Mouse (Mus musculus) olfactory bulb, adult 2 months (tissue): ENCODE data around the gene Ascl3. TPM values are rescaled to one million over a fixed set of nuclear protein-coding genes. Genes with fewer than 3 reads are reported as not detected.

Experiments
- H3K27ac ChIP-seq: fragments of 200-500 bp; 2 replicates; pipeline ENCODE4 v1.5.1; 2012; ENCODE audit warnings: low read depth, low read length; ENCODE audit not compliant: insufficient read depth
- H3K4me1 ChIP-seq: fragments of 200-500 bp; 2 replicates; pipeline ENCODE4 v1.6.1; 2012; ENCODE audit warnings: low read length; ENCODE audit not compliant: control insufficient read depth, insufficient read depth
- H3K4me3 ChIP-seq: fragments of 200-500 bp; 2 replicates; pipeline ENCODE4 v1.5.1; 2012; ENCODE audit warnings: mild to moderate bottlenecking, low read depth, low read length, moderate library complexity; ENCODE audit not compliant: insufficient read depth
- CTCF ChIP-seq: fragments of 200-500 bp; IDR thresholded peaks from 2 replicates; pipeline ENCODE4 v1.5.1; 2012; ENCODE audit warnings: low read depth, mild to moderate bottlenecking, low read length, moderate library complexity; ENCODE audit not compliant: insufficient read depth
- POLR2A ChIP-seq: fragments of 200-500 bp; IDR thresholded peaks from 2 replicates; pipeline ENCODE4 v1.6.1; 2012; ENCODE audit warnings: mild to moderate bottlenecking, low read depth, low read length, moderate library complexity; ENCODE audit not compliant: insufficient read depth
- WGBS: fragments of 180-500 bp; shearing (Covaris S2); methylation state at CpG from one replicate; pipeline ENCODE4 v1.1.7; 2018; 5-methylcytosine and 5-hydroxymethylcytosine counted together
- polyA plus RNA-seq: library from polyadenylated mRNA; stranded (reverse); fragments of >200 nt; gene quantifications from 2 replicates; pipeline ENCODE4 v1.2.4, GENCODE M21; 2012; ENCODE audit warnings: low replicate concordance; ENCODE audit not compliant: missing spikeins, insufficient read depth, insufficient read length

The Ascl3 gene
- polyA plus RNA-seq = not detected in 2 replicates

GRCm38 (mm10) chr7:109731626-109732025 is at the start of gene Ascl3:
TSS of gene Ascl3 (minus strand) at chr7:109731726.
- Histone ChIP-seq H3K4me3 (no peak within 1 kb of the TSS), H3K27ac (no peak within 1 kb of the TSS), H3K4me1 (peaks cover 3% of the 10 kb centered on the region; the same call in 1 of the 2 replicates)
- TF ChIP-seq CTCF (no peak), POLR2A (no peak)
- 95% methylated on average over 5 of the region's 5 CpGs for WGBS

GRCm38 (mm10) chr7:109781087-109781469 is 49.6 kb upstream of the Ascl3 start:
- TF ChIP-seq CTCF (no peak), POLR2A (no peak)
- H3K27ac ChIP-seq = peak overlapping the region; percentile 78
- under 1% methylated on average over 24 of the region's 24 CpGs for WGBS
- H3K4me3 ChIP-seq = peak overlapping the region; percentile 75
- H3K4me1 ChIP-seq = peaks cover 6% of the 10 kb centered on the region

- TF ChIP-seq POLR2A (no peak), CTCF (no peak)
- Histone ChIP-seq H3K4me1 (no peaks in the 10 kb centered on the region), H3K4me3 (no peak overlapping the region), H3K27ac (no peak overlapping the region)
Measured at GRCm38 (mm10) chr7:109772251-109772650, 40.7 kb upstream of the Ascl3 start.

- no peak overlapping the region for H3K4me3 ChIP-seq
- WGBS = 53% methylated on average over 2 of the region's 2 CpGs
- no peak overlapping the region for H3K27ac ChIP-seq
- H3K4me1 ChIP-seq = 0 out of 2 replicates have a peak, but pooled peaks cover 2% of the 10 kb centered on the region
- no peak for TF ChIP-seq POLR2A
- TF ChIP-seq CTCF = no peak
Measured at GRCm38 (mm10) chr7:109768699-109769383, 37.3 kb upstream of the Ascl3 start.

GRCm38 (mm10) chr7:109767575-109768350 is 36.2 kb upstream of the Ascl3 start:
- H3K4me3 ChIP-seq = no peak overlapping the region
- WGBS = 80% methylated on average over 7 of the region's 7 CpGs
- 0 out of 2 replicates have a peak, but pooled peaks cover 2% of the 10 kb centered on the region for H3K4me1 ChIP-seq
- no peak overlapping the region for H3K27ac ChIP-seq
- TF ChIP-seq CTCF (no peak), POLR2A (no peak)

GRCm38 (mm10) chr7:109764009-109764408 is 32.5 kb upstream of the Ascl3 start:
- 21% methylated on average over 2 of the region's 2 CpGs for WGBS
- Histone ChIP-seq H3K4me3 (no peak overlapping the region), H3K27ac (no peak overlapping the region), H3K4me1 (0 out of 2 replicates have a peak, but pooled peaks cover 2% of the 10 kb centered on the region)
- TF ChIP-seq POLR2A (no peak), CTCF (no peak)

- peaks cover 4% of the 10 kb centered on the region; the same call in 1 of the 2 replicates for H3K4me1 ChIP-seq
- 91% methylated on average over 3 of the region's 3 CpGs for WGBS
- TF ChIP-seq POLR2A (no peak), CTCF (no peak)
- H3K4me3 ChIP-seq = no peak overlapping the region
- no peak overlapping the region for H3K27ac ChIP-seq
Measured at GRCm38 (mm10) chr7:109756291-109756690, 24.8 kb upstream of the Ascl3 start.

- Histone ChIP-seq H3K4me1 (peaks cover 4% of the 10 kb centered on the region; the same call in 1 of the 2 replicates), H3K4me3 (no peak overlapping the region), H3K27ac (no peak overlapping the region)
- 83% methylated on average over 8 of the region's 8 CpGs for WGBS
- no peak for TF ChIP-seq CTCF
- TF ChIP-seq POLR2A = no peak
Measured at GRCm38 (mm10) chr7:109754034-109754433, 22.5 kb upstream of the Ascl3 start.

- H3K4me3 ChIP-seq = peak within 1 kb of the TSS; percentile 93
Measured at GRCm38 (mm10) chr7:109752008-109752925, 20.7 kb upstream of the Ascl3 start, which contains the start of gene Tmem9b. TSS of gene Tmem9b (minus strand) at chr7:109752875.

More at GRCm38 (mm10) chr7:109752008-109752925, 20.7 kb upstream of the Ascl3 start, which contains the start of gene Tmem9b:
- Histone ChIP-seq H3K27ac (peak within 1 kb of the TSS; percentile 82), H3K4me1 (peaks cover 6% of the 10 kb centered on the region; the same call in 1 of the 2 replicates)
- under 1% methylated on average over 74 of the region's 74 CpGs for WGBS
- TF ChIP-seq CTCF (no peak), POLR2A (peak; percentile 85)
